In genomic region chr15:99578802-99579485, GRCm38 (mm10) we compare ENCODE assay signal across 16 mouse cellular contexts. TPM values are rescaled to one million over a fixed set of nuclear protein-coding genes. Genes with fewer than 3 reads are reported as not detected.
DNase-seq lines count a peak whose midpoint lies in the region; ATAC-seq and TF ChIP-seq lines count a peak whose summit lies in the region.
"Had no signal": no experiment of that assay in that cellular context is flagged by ENCODE, and none has a peak within 500 bp of the region (broad histone marks: within the 10 kb centered on the region; RNA-seq: fewer than 3 reads in every experiment).

Gene Aqp2 (plus strand): TSS chr15:99579055.

- TF ChIP-seq CTCF in forebrain, postnatal 0 days (IDR thresholded peaks at IDR 0.05; ENCODE audit: low read depth), result no peak

- no peak within 1 kb of the TSS for H3K4me3 ChIP-seq in forebrain, postnatal 0 days (ENCODE audit: low read depth, low read length)
- no peak within 1 kb of the TSS for H3K4me3 ChIP-seq in forebrain, embryonic 12.5 days (replicated peaks)
- H3K4me3 ChIP-seq in forebrain, embryonic 15.5 days, result no peak within 1 kb of the TSS
- H3K4me3 ChIP-seq: midbrain, embryonic 13.5 days had no signal

- ATAC-seq in forebrain, postnatal 0 days, result 0 out of 2 replicates have a peak, but pooled peaks have one; percentile 20
- ATAC-seq in forebrain, embryonic 12.5 days (ENCODE audit: low FRiP score), result no peak
- ATAC-seq in forebrain, embryonic 15.5 days (replicated peaks), result no peak
- ATAC-seq: midbrain, embryonic 13.5 days had no signal

- WGBS in forebrain, postnatal 0 days, result 71% methylated on average over 26 of the region's 26 CpGs
- 88% methylated on average over 26 of the region's 26 CpGs for WGBS in forebrain, embryonic 12.5 days
- 87% methylated on average over 26 of the region's 26 CpGs for WGBS in forebrain, embryonic 15.5 days

- 0 out of 2 replicates have a peak, but pooled peaks cover 3% of the 10 kb centered on the region for H3K4me1 ChIP-seq in forebrain, postnatal 0 days (ENCODE audit: insufficient read depth)
- H3K4me1 ChIP-seq in forebrain, embryonic 12.5 days, result peaks cover 6% of the 10 kb centered on the region
- H3K4me1 ChIP-seq in forebrain, embryonic 15.5 days, result peaks cover 12% of the 10 kb centered on the region

- no peak within 1 kb of the TSS for H3K4me2 ChIP-seq in forebrain, postnatal 0 days (ENCODE audit: low read depth)
- no peak within 1 kb of the TSS for H3K4me2 ChIP-seq in forebrain, embryonic 12.5 days
- H3K4me2 ChIP-seq in forebrain, embryonic 15.5 days (replicated peaks), result no peak within 1 kb of the TSS
- H3K4me2 ChIP-seq: midbrain, embryonic 13.5 days had no signal

- H3K9ac ChIP-seq in forebrain, postnatal 0 days, result no peak within 1 kb of the TSS
- H3K9ac ChIP-seq in forebrain, embryonic 12.5 days, result no peak within 1 kb of the TSS
- no peak within 1 kb of the TSS for H3K9ac ChIP-seq in forebrain, embryonic 15.5 days (replicated peaks)
- H3K9ac ChIP-seq: liver, embryonic 14.5 days; midbrain, embryonic 13.5 days had no signal

- H3K27me3 ChIP-seq in forebrain, postnatal 0 days (ENCODE audit: insufficient read depth, low read length), result peaks cover 12% of the 10 kb centered on the region; the same call in 1 of the 2 replicates
- peaks cover 64% of the 10 kb centered on the region for H3K27me3 ChIP-seq in forebrain, embryonic 12.5 days
- H3K27me3 ChIP-seq in forebrain, embryonic 15.5 days, result peaks cover 12% of the 10 kb centered on the region; the same call in 1 of the 2 replicates

- no peaks in the 10 kb centered on the region for H3K36me3 ChIP-seq in forebrain, postnatal 0 days (ENCODE audit: insufficient read depth)
- H3K36me3 ChIP-seq in forebrain, embryonic 12.5 days (replicated peaks), result no peaks in the 10 kb centered on the region
- no peaks in the 10 kb centered on the region for H3K36me3 ChIP-seq in forebrain, embryonic 15.5 days
- H3K36me3 ChIP-seq: G1E; midbrain, embryonic 13.5 days had no signal

- no peaks in the 10 kb centered on the region for H3K9me3 ChIP-seq in forebrain, postnatal 0 days (ENCODE audit: low read length)
- no peaks in the 10 kb centered on the region for H3K9me3 ChIP-seq in forebrain, embryonic 12.5 days
- H3K9me3 ChIP-seq in forebrain, embryonic 15.5 days, result no peaks in the 10 kb centered on the region
- H3K9me3 ChIP-seq: midbrain, embryonic 13.5 days had no signal

- no peak for DNase-seq in forebrain, postnatal 0 days
- peak; percentile 44 for DNase-seq in ovary, adult 18-20 months (ENCODE audit: low spot score)
- DNase-seq in ovary, postnatal 10 days (ENCODE audit: low spot score), result no peak
- DNase-seq in cerebellum, postnatal 14 days, result peak; percentile 45 to 62
- peak; percentile 72 for DNase-seq in testis, postnatal 10 days (ENCODE audit: low spot score)
- no peak for DNase-seq in lung, adult 18-20 months
- DNase-seq: lung, postnatal 36 days had no signal

- H3K27ac ChIP-seq in forebrain, postnatal 0 days (ENCODE audit: low read depth, low read length), result no peak within 1 kb of the TSS
- H3K27ac ChIP-seq in forebrain, embryonic 12.5 days, result no peak within 1 kb of the TSS
- no peak within 1 kb of the TSS for H3K27ac ChIP-seq in forebrain, embryonic 15.5 days (replicated peaks)
- H3K27ac ChIP-seq: liver, embryonic 14.5 days; midbrain, embryonic 13.5 days had no signal

RNA-seq across cellular contexts. Expression of gene Aqp2, which starts in this region (rescaled TPM):
- not detected in 2 replicates for total RNA-seq in forebrain, postnatal 0 days (2014; rRNA removed)
- polyA plus RNA-seq in forebrain, postnatal 0 days (2015; fragmentation: Nextera tagmentation; extraction: Ambion mirVana), result not detected in 2 replicates
- not detected in 2 replicates for polyA plus RNA-seq in forebrain, embryonic 12.5 days (2016; fragmentation: Nextera tagmentation; extraction: Ambion mirVana)
- not detected in 2 replicates for polyA plus RNA-seq in forebrain, embryonic 15.5 days (2015; fragmentation: Nextera tagmentation; extraction: Ambion mirVana)
- total RNA-seq: left cerebral cortex, postnatal 25 days had no signal
- polyA plus RNA-seq: embryonic facial prominence, embryonic 11.5 days; G1E; heart, embryonic 14.5 days; liver, embryonic 14.5 days; midbrain, embryonic 13.5 days; thymus, postnatal 0 days had no signal

Comparison
In these comparisons a context has a peak if more than half of its experiments do, and no peak if none do; other contexts are left out.
1. DNase-seq: peak in ovary, adult 18-20 months (single experiment), cerebellum, postnatal 14 days (2 of 2) and testis, postnatal 10 days (single experiment); none in forebrain, postnatal 0 days (single experiment), ovary, postnatal 10 days (single experiment) and lung, adult 18-20 months (0 of 2).
2. Peak in ATAC-seq in forebrain, postnatal 0 days; RNA of the gene not detected or under 1 TPM.